Comparison of ENCODE assay signal across 1 mouse cellular context in the genomic region with DNA sequence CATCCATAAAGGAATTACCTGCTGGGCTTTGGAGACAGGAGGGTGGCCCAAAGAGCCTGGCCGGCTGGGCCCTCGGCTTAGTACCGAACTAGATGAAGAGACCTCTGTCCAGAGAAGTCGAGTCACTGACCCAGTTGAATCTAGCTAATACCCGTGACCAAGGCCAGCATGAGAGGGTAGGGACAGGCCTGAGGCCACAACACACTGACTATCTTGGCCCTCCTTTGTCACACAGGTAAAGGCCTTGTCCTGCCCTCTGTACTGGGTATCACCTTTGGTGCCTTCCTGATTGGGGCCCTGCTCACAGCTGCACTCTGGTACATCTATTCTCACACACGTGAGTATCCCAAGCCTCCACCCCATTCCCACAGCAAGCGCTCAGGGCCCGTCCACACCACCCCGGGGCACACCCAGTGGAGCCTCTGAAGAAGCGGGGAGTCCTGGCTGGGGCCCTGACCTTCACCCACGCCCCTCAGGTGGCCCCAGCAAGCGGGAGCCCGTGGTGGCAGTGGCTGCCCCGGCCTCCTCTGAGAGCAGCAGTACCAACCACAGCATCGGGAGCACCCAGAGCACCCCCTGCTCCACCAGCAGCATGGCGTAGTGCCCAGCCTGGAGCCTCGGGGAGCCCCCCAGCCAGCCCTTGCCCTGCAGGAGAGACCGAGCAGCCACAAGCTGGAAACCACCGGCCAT.
TF ChIP-seq lines count a peak whose summit lies in the region.

No protein-coding gene starts in this region.

TF ChIP-seq in ES-E14, 5 proteins besides CTCF, POLR2A, EP300 and RAD21:
- no peak for TF ChIP-seq ZNF384 (IDR thresholded peaks at IDR 0.05; ENCODE audit: low read depth, low read length)
- TF ChIP-seq MAFK (IDR thresholded peaks at IDR 0.05; ENCODE audit: insufficient read depth, low read depth, low read length) = no peak
- no peak for TF ChIP-seq ZC3H11A (IDR thresholded peaks at IDR 0.05; ENCODE audit: borderline replicate concordance, low read depth, low read length)
- TF ChIP-seq CHD2 (IDR thresholded peaks at IDR 0.05; ENCODE audit: low read depth, low read length) = no peak
- TF ChIP-seq HCFC1 (IDR thresholded peaks at IDR 0.05; ENCODE audit: borderline replicate concordance, insufficient read depth, low read length) = no peak
